Mouse (Mus musculus) thymus, adult 2 months (tissue): Measurements from ENCODE around the gene Gm45234.

Source experiments
- CTCF ChIP-seq: fragments of 200-500 bp; IDR thresholded peaks from 2 replicates; pipeline ENCODE4 v1.5.1; 2012; ENCODE audit warnings: mild to moderate bottlenecking, control low read depth, low read length, moderate library complexity, borderline replicate concordance; ENCODE audit not compliant: control insufficient read depth, poor library complexity, insufficient read depth; ENCODE audit errors: extremely low read depth
- POLR2A ChIP-seq: fragments of 200-500 bp; IDR thresholded peaks from 2 replicates; pipeline ENCODE4 v1.6.1; 2012; ENCODE audit warnings: mild to moderate bottlenecking, low read length, control low read depth, moderate library complexity; ENCODE audit not compliant: control insufficient read depth, poor library complexity, insufficient read depth; ENCODE audit errors: extremely low read depth

DNA sequence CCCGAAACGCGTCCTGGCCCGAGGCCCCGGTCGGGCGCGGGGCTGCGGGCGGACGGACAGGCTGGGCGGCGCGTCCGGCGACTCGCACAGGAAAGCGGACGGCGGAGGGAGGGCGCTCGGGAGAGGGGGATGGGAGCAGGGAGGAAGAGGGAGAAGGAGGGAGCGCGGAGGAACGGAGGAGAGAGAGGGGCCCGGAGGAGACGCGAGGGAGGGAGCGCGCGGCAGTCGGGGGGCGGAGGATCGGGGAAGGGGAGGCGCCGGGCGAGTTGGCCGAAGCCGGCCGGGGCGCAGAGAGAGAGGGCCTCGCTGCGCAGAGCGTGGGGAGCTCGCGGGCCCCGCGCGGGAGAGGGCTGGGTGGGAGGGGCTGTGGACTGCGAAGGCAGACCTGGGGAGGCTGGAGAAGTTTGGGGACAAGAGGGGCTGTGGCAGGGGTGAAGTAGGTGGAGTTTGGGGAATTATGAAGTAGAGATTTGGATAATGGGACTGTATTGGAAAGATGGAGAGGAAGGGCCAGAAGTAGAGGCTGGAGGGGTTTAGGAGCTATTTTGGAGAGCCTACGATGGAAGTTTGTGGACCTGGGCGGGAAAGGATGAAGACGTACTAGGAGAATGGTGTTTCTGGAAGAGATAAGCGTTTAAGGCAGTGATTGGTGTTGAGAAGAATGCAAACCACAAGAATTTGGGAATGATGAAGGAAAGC is 980 bp upstream of the Gm45234 start:
- TF ChIP-seq CTCF (no peak), POLR2A (no peak)
